Comparison of ENCODE assay signal across 25 mouse cellular contexts in the genomic region with DNA sequence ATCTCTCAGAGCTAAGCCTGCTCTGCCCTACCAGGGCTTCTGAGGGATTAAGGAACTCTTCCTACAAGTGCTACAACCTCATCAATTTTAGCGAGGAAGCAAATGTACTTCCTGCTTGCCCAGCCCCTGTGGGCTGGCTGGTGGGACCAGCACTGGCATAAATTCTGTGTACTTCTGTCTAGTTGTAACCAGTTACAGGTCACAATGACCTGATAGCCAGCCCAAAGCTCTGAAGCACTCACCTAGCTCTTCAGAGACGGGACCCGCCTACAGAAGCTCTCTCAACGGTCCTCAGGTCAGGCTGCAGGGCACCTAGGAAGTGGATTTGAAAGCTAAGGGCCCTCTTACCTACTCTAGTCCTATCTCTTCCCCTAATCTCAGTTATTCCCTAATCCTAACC. TPM values are rescaled to one million over a fixed set of nuclear protein-coding genes. Genes with fewer than 3 reads are reported as not detected.
DNase-seq lines count a peak whose midpoint lies in the region; ATAC-seq and TF ChIP-seq lines count a peak whose summit lies in the region.
"Had no signal": no experiment of that assay in that cellular context is flagged by ENCODE, and none has a peak within 500 bp of the region (broad histone marks: within the 10 kb centered on the region; RNA-seq: fewer than 3 reads in every experiment).

No protein-coding gene starts in this region.

- peaks cover 76% of the 10 kb centered on the region for H3K36me3 ChIP-seq in liver, embryonic 12.5 days
- no peaks in the 10 kb centered on the region for H3K36me3 ChIP-seq in lung, embryonic 16.5 days (ENCODE audit: control insufficient read depth, insufficient read depth, low read length)
- H3K36me3 ChIP-seq in lung, postnatal 0 days (ENCODE audit: insufficient read depth, low read length): 0 out of 2 replicates have a peak, but pooled peaks cover under 1% of the 10 kb centered on the region
- H3K36me3 ChIP-seq: embryonic facial prominence, embryonic 15.5 days had no signal

- no peak for TF ChIP-seq CTCF in lung, postnatal 0 days (IDR thresholded peaks at IDR 0.05)

- H3K4me3 ChIP-seq in liver, embryonic 12.5 days: no peak overlapping the region
- H3K4me3 ChIP-seq in lung, embryonic 16.5 days (ENCODE audit: low read length): no peak overlapping the region
- H3K4me3 ChIP-seq in lung, postnatal 0 days (ENCODE audit: low read depth, low read length): no peak overlapping the region
- H3K4me3 ChIP-seq: embryonic facial prominence, embryonic 13.5 days; embryonic facial prominence, embryonic 15.5 days; erythroblast, embryonic 14.5 days; forebrain, embryonic 13.5 days; forebrain, embryonic 15.5 days had no signal

- WGBS in liver, embryonic 12.5 days (ENCODE audit: insufficient replicate concordance): 63% methylated on average over 4 of the region's 4 CpGs
- WGBS in lung, embryonic 16.5 days: 63% methylated on average over 4 of the region's 4 CpGs
- 36% methylated on average over 4 of the region's 4 CpGs for WGBS in lung, postnatal 0 days

- no peak for ATAC-seq in liver, embryonic 12.5 days
- peak; percentile 41; the same call in 1 of the 2 replicates for ATAC-seq in lung, embryonic 16.5 days (ENCODE audit: low read depth)
- ATAC-seq in lung, postnatal 0 days: no peak
- 0 out of 2 replicates have a peak, but pooled peaks have one; percentile 25 for ATAC-seq in erythroid progenitor cell, adult 5-6 weeks (replicated peaks; ENCODE audit: low FRiP score, poor library complexity, severe bottlenecking)
- ATAC-seq: forebrain, embryonic 13.5 days; forebrain, embryonic 15.5 days; forebrain, postnatal 0 days; Patski had no signal

- H3K9me3 ChIP-seq in liver, embryonic 12.5 days (replicated peaks): no peaks in the 10 kb centered on the region
- no peaks in the 10 kb centered on the region for H3K9me3 ChIP-seq in lung, embryonic 16.5 days (ENCODE audit: control insufficient read depth, low read length)
- H3K9me3 ChIP-seq in lung, postnatal 0 days (ENCODE audit: low read length): no peaks in the 10 kb centered on the region
- H3K9me3 ChIP-seq: embryonic facial prominence, embryonic 13.5 days; embryonic facial prominence, embryonic 15.5 days; forebrain, embryonic 13.5 days; forebrain, embryonic 15.5 days; G1E had no signal

- no peak overlapping the region for H3K9ac ChIP-seq in liver, embryonic 12.5 days
- no peak overlapping the region for H3K9ac ChIP-seq in lung, embryonic 16.5 days (ENCODE audit: low read length)
- H3K9ac ChIP-seq in lung, postnatal 0 days (replicated peaks; ENCODE audit: low read depth): no peak overlapping the region
- H3K9ac ChIP-seq: embryonic facial prominence, embryonic 13.5 days; embryonic facial prominence, embryonic 15.5 days; forebrain, embryonic 13.5 days; forebrain, embryonic 15.5 days; forebrain, postnatal 0 days had no signal

- DNase-seq in liver: no peak
- no peak for DNase-seq in lung, postnatal 0 days (ENCODE audit: low spot score)
- peak; percentile 58 for DNase-seq in ZHBTc4 (ENCODE audit: low read depth, low spot score)
- DNase-seq in layer of hippocampus, postnatal 25 days (ENCODE audit: extremely low spot score in 1 of 2, low spot score in 1 of 2): no peak
- no peak for DNase-seq in urinary bladder, postnatal 36 days (ENCODE audit: low spot score in 2 of 2)
- DNase-seq: adrenal gland, adult 2 months; adrenal gland, postnatal 10 days; adrenal gland, postnatal 25 days; cerebellum, adult 11-12 months; cerebellum, adult 2 months; cerebellum, adult 9-11 months; cerebellum, postnatal 14 days; cerebellum, postnatal 36 days; embryo, embryonic 11 days; forebrain, postnatal 0 days had no signal

- H3K27me3 ChIP-seq in liver, embryonic 12.5 days (replicated peaks): no peaks in the 10 kb centered on the region
- H3K27me3 ChIP-seq in lung, embryonic 16.5 days (ENCODE audit: control insufficient read depth, insufficient read depth, low read depth, low read length): no peaks in the 10 kb centered on the region
- H3K27me3 ChIP-seq in lung, postnatal 0 days (replicated peaks; ENCODE audit: insufficient read depth, low read length): no peaks in the 10 kb centered on the region
- H3K27me3 ChIP-seq: embryonic facial prominence, embryonic 13.5 days; embryonic facial prominence, embryonic 15.5 days; forebrain, embryonic 13.5 days; forebrain, embryonic 15.5 days; Patski had no signal

- 0 out of 2 replicates have a peak overlapping the region, but pooled peaks have one; percentile 22 for H3K27ac ChIP-seq in liver, embryonic 12.5 days
- H3K27ac ChIP-seq in lung, embryonic 16.5 days (ENCODE audit: low read length): peak overlapping the region; percentile 59
- no peak overlapping the region for H3K27ac ChIP-seq in lung, postnatal 0 days (ENCODE audit: low read length)
- H3K27ac ChIP-seq: embryonic facial prominence, embryonic 13.5 days; embryonic facial prominence, embryonic 15.5 days; forebrain, embryonic 13.5 days; forebrain, embryonic 15.5 days had no signal

- peaks cover 19% of the 10 kb centered on the region for H3K4me1 ChIP-seq in liver, embryonic 12.5 days
- peaks cover 14% of the 10 kb centered on the region for H3K4me1 ChIP-seq in lung, embryonic 16.5 days (replicated peaks; ENCODE audit: control insufficient read depth, insufficient read depth, low read length)
- H3K4me1 ChIP-seq in lung, postnatal 0 days (ENCODE audit: insufficient read depth, low read depth, low read length): peaks cover 5% of the 10 kb centered on the region; the same call in 1 of the 2 replicates
- H3K4me1 ChIP-seq: forebrain, embryonic 15.5 days had no signal

- no peak overlapping the region for H3K4me2 ChIP-seq in liver, embryonic 12.5 days
- H3K4me2 ChIP-seq in lung, embryonic 16.5 days (ENCODE audit: low read depth, low read length): no peak overlapping the region
- no peak overlapping the region for H3K4me2 ChIP-seq in lung, postnatal 0 days (replicated peaks; ENCODE audit: low read depth, low read length)
- H3K4me2 ChIP-seq: embryonic facial prominence, embryonic 13.5 days; embryonic facial prominence, embryonic 15.5 days; forebrain, embryonic 13.5 days; forebrain, embryonic 15.5 days had no signal

- TF ChIP-seq EP300 in lung, postnatal 0 days (IDR thresholded peaks at IDR 0.05): no peak

RNA-seq across cellular contexts. Expression of gene Maco1, which starts 35.4 kb away (rescaled TPM):
- 27.2 and 29.8 TPM in 2 replicates for polyA plus RNA-seq in liver, embryonic 12.5 days (2016; fragmentation: Nextera tagmentation; extraction: Ambion mirVana)
- polyA plus RNA-seq in lung, embryonic 16.5 days (2015; fragmentation: Nextera tagmentation; extraction: Ambion mirVana): 35.9 and 36.3 TPM in 2 replicates
- 32.5 and 33.1 TPM in 2 replicates for polyA plus RNA-seq in lung, postnatal 0 days (2015; fragmentation: Nextera tagmentation; extraction: Ambion mirVana)
- total RNA-seq in erythroid progenitor cell, adult 5-6 weeks (2015; ENCODE audit: low replicate concordance): 61.6 and 62.9 TPM in 2 replicates
- 125 and 136 TPM in 2 replicates for total RNA-seq in erythroid progenitor cell, adult 5-6 weeks (2017; ENCODE audit: low replicate concordance)
- total RNA-seq in layer of hippocampus, postnatal 25 days (2021): 10 to 100 TPM; 42.0 to 48.0 TPM

RNA-seq across cellular contexts. Expression of gene Rhd, which starts 46.6 kb away (rescaled TPM):
- 477 and 480 TPM in 2 replicates for polyA plus RNA-seq in liver, embryonic 12.5 days (2016; fragmentation: Nextera tagmentation; extraction: Ambion mirVana)
- polyA plus RNA-seq in lung, embryonic 16.5 days (2015; fragmentation: Nextera tagmentation; extraction: Ambion mirVana): 2.0 and 6.2 TPM in 2 replicates
- 1.5 and 2.8 TPM in 2 replicates for polyA plus RNA-seq in lung, postnatal 0 days (2015; fragmentation: Nextera tagmentation; extraction: Ambion mirVana)
- total RNA-seq in erythroid progenitor cell, adult 5-6 weeks (2015; ENCODE audit: low replicate concordance): 1,050 and 1,093 TPM in 2 replicates
- total RNA-seq in erythroid progenitor cell, adult 5-6 weeks (2017; ENCODE audit: low replicate concordance): 1,285 and 1,461 TPM in 2 replicates
- total RNA-seq in layer of hippocampus, postnatal 25 days (2021): not detected
- total RNA-seq: adrenal gland, adult 2 months had no signal

RNA-seq across cellular contexts. Expression of gene Ldlrap1, which starts 49.9 kb away (rescaled TPM):
- 26.4 and 28.2 TPM in 2 replicates for polyA plus RNA-seq in liver, embryonic 12.5 days (2016; fragmentation: Nextera tagmentation; extraction: Ambion mirVana)
- polyA plus RNA-seq in lung, embryonic 16.5 days (2015; fragmentation: Nextera tagmentation; extraction: Ambion mirVana): 25.2 and 27.7 TPM in 2 replicates
- polyA plus RNA-seq in lung, postnatal 0 days (2015; fragmentation: Nextera tagmentation; extraction: Ambion mirVana): 23.5 and 24.4 TPM in 2 replicates
- 6.5 and 27.7 TPM in 2 replicates for total RNA-seq in erythroid progenitor cell, adult 5-6 weeks (2015; ENCODE audit: low replicate concordance)
- 17.3 and 21.3 TPM in 2 replicates for total RNA-seq in erythroid progenitor cell, adult 5-6 weeks (2017; ENCODE audit: low replicate concordance)
- total RNA-seq in layer of hippocampus, postnatal 25 days (2021): 1 to 10 TPM; 2.7 to 3.7 TPM

Comparison
In these comparisons a context has a peak if more than half of its experiments do, and no peak if none do; other contexts are left out.
1. ATAC-seq: peak in lung, embryonic 16.5 days (single experiment) and erythroid progenitor cell, adult 5-6 weeks (single experiment); none in liver, embryonic 12.5 days (single experiment) and lung, postnatal 0 days (single experiment).
2. RNA of gene Rhd, which starts 46.6 kb away (polyA plus RNA-seq): 477 to 480 TPM in liver, embryonic 12.5 days; 1.5 to 2.8 TPM in lung, postnatal 0 days and 2.0 to 6.2 TPM in lung, embryonic 16.5 days; every median in the first group is over 10 times any median in the second.